9 mouse cellular contexts compared by ENCODE assay signal in genomic region chr6:13835720-13836665, GRCm38 (mm10). TPM values are rescaled to one million over a fixed set of nuclear protein-coding genes. Genes with fewer than 3 reads are reported as not detected.
DNase-seq lines count a peak whose midpoint lies in the region; ATAC-seq lines count a peak whose summit lies in the region.
"Had no signal": no experiment of that assay in that cellular context is flagged by ENCODE, and none has a peak within 500 bp of the region (broad histone marks: within the 10 kb centered on the region; RNA-seq: fewer than 3 reads in every experiment).

No protein-coding gene starts in this region.

- no peaks in the 10 kb centered on the region for H3K27me3 ChIP-seq in hindbrain, embryonic 12.5 days
- H3K27me3 ChIP-seq in midbrain, embryonic 10.5 days (ENCODE audit: low read depth, poor library complexity, severe bottlenecking) = peaks cover 12% of the 10 kb centered on the region; the same call in 1 of the 2 replicates
- H3K27me3 ChIP-seq in heart, embryonic 11.5 days (ENCODE audit: control insufficient read depth, insufficient read depth, low read length) = no peaks in the 10 kb centered on the region

- no peaks in the 10 kb centered on the region for H3K9me3 ChIP-seq in hindbrain, embryonic 12.5 days (replicated peaks)
- no peaks in the 10 kb centered on the region for H3K9me3 ChIP-seq in midbrain, embryonic 10.5 days (replicated peaks)
- H3K9me3 ChIP-seq in heart, embryonic 11.5 days (replicated peaks; ENCODE audit: control insufficient read depth, low read length) = no peaks in the 10 kb centered on the region

- peak overlapping the region; percentile 60 for H3K4me3 ChIP-seq in hindbrain, embryonic 12.5 days
- peak overlapping the region; percentile 29; the same call in 1 of the 2 replicates for H3K4me3 ChIP-seq in midbrain, embryonic 10.5 days
- no peak overlapping the region for H3K4me3 ChIP-seq in heart, embryonic 11.5 days (ENCODE audit: low read depth, low read length)

- H3K4me2 ChIP-seq in hindbrain, embryonic 12.5 days (replicated peaks) = peak overlapping the region; percentile 69
- H3K4me2 ChIP-seq in heart, embryonic 11.5 days = no peak overlapping the region

- WGBS in hindbrain, embryonic 12.5 days = 58% methylated on average over 17 of the region's 17 CpGs
- WGBS in midbrain, embryonic 10.5 days = 51% methylated on average over 17 of the region's 17 CpGs
- WGBS in heart, embryonic 11.5 days (ENCODE audit: insufficient replicate concordance) = 65% methylated on average over 17 of the region's 17 CpGs

- H3K36me3 ChIP-seq in hindbrain, embryonic 12.5 days = no peaks in the 10 kb centered on the region
- H3K36me3 ChIP-seq in midbrain, embryonic 10.5 days = no peaks in the 10 kb centered on the region
- no peaks in the 10 kb centered on the region for H3K36me3 ChIP-seq in heart, embryonic 11.5 days (ENCODE audit: control insufficient read depth, insufficient read depth, low read length)

- peak; percentile 51 for DNase-seq in NIH3T3 (ENCODE audit: low read depth)
- peak; percentile 85 to 90 for DNase-seq in cerebellum, postnatal 25 days
- peak; percentile 23 for DNase-seq in midbrain, embryonic 10.5 days (ENCODE audit: low spot score)
- no peak for DNase-seq in liver
- DNase-seq in urinary bladder, postnatal 36 days (ENCODE audit: low spot score in 2 of 2) = no peak
- DNase-seq in adrenal gland, postnatal 4 days (ENCODE audit: low spot score in 2 of 2) = no peak

- H3K27ac ChIP-seq in hindbrain, embryonic 12.5 days = peak overlapping the region; percentile 83
- H3K27ac ChIP-seq in midbrain, embryonic 10.5 days (replicated peaks) = peak overlapping the region; percentile 65
- H3K27ac ChIP-seq in heart, embryonic 11.5 days (ENCODE audit: low read depth, low read length) = no peak overlapping the region

- H3K4me1 ChIP-seq in hindbrain, embryonic 12.5 days = peaks cover 10% of the 10 kb centered on the region
- peaks cover 28% of the 10 kb centered on the region for H3K4me1 ChIP-seq in midbrain, embryonic 10.5 days
- H3K4me1 ChIP-seq in heart, embryonic 11.5 days (ENCODE audit: control insufficient read depth, insufficient read depth, low read length) = no peaks in the 10 kb centered on the region

- H3K9ac ChIP-seq in hindbrain, embryonic 12.5 days = peak overlapping the region; percentile 54
- no peak overlapping the region for H3K9ac ChIP-seq in heart, embryonic 11.5 days (ENCODE audit: low read depth, low read length)

- 0 out of 2 replicates have a peak, but pooled peaks have one; percentile 17 for ATAC-seq in hindbrain, embryonic 12.5 days (ENCODE audit: low FRiP score)
- ATAC-seq in heart, embryonic 11.5 days (replicated peaks; ENCODE audit: insufficient number of reproducible peaks, low FRiP score, low TSS enrichment) = no peak

RNA-seq across cellular contexts. Expression of gene Gpr85, which starts 3.7 kb away (rescaled TPM):
- polyA plus RNA-seq in hindbrain, embryonic 12.5 days (2016; fragmentation: Nextera tagmentation; extraction: Ambion mirVana) = 36.2 and 42.5 TPM in 2 replicates
- 9.3 and 17.2 TPM in 2 replicates for polyA plus RNA-seq in midbrain, embryonic 10.5 days (2016; fragmentation: Nextera tagmentation; extraction: Ambion mirVana)
- polyA plus RNA-seq in heart, embryonic 11.5 days (2014; fragmentation: Nextera tagmentation; extraction: Ambion mirVana) = 6.6 and 7.2 TPM in 2 replicates
- total RNA-seq in adrenal gland, postnatal 4 days (2021) = 1 to 10 TPM; 3.0 to 3.9 TPM
- total RNA-seq: MEL had no signal

RNA-seq across cellular contexts. Expression of gene 2610001J05Rik, which starts 35.3 kb away (rescaled TPM):
- polyA plus RNA-seq in hindbrain, embryonic 12.5 days (2016; fragmentation: Nextera tagmentation; extraction: Ambion mirVana) = 80.6 and 88.6 TPM in 2 replicates
- polyA plus RNA-seq in midbrain, embryonic 10.5 days (2016; fragmentation: Nextera tagmentation; extraction: Ambion mirVana) = 109 and 118 TPM in 2 replicates
- polyA plus RNA-seq in heart, embryonic 11.5 days (2014; fragmentation: Nextera tagmentation; extraction: Ambion mirVana) = 93.7 and 104 TPM in 2 replicates
- 10 to 100 TPM; 41.2 to 42.1 TPM for total RNA-seq in adrenal gland, postnatal 4 days (2021)

Comparison
In these comparisons a context has a peak if more than half of its experiments do, and no peak if none do; other contexts are left out.
1. DNase-seq: peak in NIH3T3 (single experiment), cerebellum, postnatal 25 days (2 of 2) and midbrain, embryonic 10.5 days (single experiment); none in liver (single experiment), urinary bladder, postnatal 36 days (0 of 2) and adrenal gland, postnatal 4 days (0 of 2).